Mouse (Mus musculus): ENCODE results near the gene Cacna1f. TPM values are rescaled to one million over a fixed set of nuclear protein-coding genes. Genes with fewer than 3 reads are reported as not detected.

The Cacna1f gene
- polyA plus RNA-seq (2017; shearing (Covaris generic)), result not detected

DNA sequence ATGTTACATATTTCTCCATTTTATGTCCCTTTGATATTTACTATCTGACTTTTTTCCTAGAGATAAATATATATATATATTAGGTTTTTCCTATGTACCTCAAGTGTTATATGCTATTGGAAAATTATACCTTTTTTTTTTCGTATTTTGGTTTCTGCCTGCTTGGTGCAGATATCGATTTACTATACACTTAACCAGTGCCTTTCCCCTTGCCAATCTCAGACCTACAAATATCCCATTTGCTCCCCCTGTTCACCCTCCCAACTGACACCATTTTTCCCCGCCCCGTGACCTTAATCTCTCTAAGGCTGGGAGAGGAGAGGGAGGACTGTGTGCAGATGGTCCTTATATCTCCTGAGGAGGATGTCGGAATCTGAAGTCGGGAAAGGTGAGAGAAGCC is at the start of gene Cacna1f:
Cacna1f (plus strand) TSS at position 301 of the 400 bp plus-strand sequence.
- no peak for ATAC-seq

DNA sequence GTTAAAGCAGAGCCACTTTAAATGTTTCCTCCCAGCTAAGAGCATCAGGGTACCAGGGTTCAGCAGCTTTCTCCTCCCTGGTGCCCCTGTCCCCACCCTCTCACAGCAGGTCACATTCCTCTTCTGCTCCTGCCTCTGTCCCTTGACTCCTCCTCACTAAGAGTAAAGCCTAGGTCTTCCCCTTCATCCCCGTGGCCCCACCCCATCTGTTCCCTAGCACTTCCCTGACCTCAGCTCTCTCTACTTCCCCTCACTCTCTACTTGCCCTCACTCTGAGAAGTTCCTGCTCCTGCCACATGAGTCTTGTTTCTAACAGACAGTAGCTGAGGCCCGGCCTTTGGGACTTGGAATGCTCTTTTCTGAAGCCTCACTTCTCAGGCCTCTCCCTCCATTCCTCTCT is 43.8 kb upstream of the Cacna1f start:
- no peak for ATAC-seq

DNA sequence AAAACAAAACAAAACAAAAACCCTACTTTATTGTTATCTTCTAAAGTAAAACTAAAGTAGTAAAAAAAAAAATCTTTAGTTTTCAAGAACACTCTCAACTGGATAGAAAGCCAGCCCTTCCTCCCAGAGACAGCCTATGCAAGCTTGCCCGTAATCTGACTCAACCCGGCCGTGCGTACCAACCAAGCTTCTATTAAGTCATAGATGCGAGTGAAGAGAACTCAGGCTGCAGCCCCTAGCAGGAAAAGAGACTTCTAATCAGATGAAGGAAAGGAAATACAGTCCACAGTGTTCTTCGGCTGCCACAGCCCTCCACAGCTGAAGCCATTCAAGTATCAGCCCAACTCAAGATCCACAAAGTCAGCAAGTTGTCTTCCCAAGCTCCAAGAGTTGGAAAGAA is 40.5 kb upstream of the Cacna1f start:
- peak; percentile 61 for ATAC-seq

DNA sequence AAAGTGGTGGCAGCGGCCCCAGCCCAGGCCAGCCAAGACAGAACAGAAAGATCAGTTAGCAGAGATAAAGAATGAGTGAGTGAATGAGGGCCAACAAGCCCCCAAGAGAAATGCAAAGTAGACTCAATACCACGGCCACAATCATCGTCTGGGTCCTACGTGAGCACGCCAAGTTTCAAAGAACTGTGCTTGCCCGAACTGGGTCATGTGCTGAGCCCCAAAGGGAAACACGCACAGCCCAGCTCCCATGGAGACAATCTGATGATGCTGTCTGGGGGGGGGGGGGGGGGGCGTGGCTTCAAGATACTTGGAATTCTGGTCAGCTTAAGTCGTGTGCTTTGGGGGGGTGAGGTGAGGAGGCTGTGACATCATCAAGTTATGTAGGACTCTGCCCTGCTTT is 39.4 kb upstream of the Cacna1f start:
- peak; percentile 27 for ATAC-seq

DNA sequence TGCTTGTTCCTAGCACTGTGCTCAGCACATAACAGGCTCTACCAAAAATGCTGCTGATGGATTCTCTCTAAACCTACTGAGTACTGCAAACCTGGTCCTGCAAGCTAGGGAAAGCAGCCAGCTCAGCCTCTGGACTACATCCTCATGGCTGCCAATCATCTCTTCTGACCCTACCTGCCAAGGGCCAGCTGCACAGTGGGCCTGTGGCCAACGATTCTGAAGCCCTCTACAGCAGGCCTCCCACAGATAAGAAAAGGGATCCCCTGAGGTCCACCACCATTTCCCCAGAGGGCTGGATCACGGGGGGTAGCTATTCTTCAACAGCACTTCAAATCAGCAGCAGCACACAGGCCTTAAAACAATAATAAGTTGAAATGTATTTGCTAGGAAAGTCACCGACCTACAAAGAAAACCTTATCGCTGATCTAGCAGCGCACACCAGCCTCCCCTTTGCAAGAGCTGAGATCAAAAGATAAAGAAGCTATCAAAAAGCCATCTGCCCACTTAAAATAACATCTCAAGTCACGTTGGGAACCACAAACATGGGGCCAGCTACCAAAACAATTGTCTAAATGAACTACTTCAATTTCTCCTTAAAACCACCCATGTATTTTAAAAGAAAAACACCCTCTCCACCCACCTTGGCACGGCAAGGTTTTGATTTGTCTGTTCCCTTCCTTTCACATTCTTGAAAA is 36.3 kb upstream of the Cacna1f start:
- ATAC-seq, result peak; percentile 5

DNA sequence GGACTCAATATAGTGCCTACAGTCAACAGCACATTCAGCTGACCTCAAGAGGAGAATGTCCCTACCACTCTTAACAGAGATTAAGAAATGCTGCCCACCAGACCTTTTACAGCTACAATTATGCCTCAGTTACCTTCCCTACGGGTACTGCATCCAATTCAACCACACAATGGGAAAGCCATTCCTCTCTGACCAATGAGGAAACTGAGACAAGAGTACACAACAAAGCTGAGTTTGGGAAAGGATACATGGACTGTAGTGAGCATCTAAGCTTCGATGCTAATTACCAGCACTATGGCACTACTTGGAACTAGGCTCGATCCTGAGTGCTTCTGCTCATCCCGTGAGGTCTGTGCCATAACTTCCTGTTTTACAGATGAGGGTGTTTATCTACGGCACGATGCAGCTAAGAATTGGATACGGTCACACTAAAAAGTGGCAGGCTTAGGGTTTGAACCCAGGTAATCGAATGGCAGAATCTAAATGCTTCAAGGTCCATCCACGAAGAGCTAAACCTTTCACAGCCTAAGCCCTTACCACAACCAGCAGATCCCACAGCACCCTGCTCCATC is 35.2 kb upstream of the Cacna1f start:
- no peak for ATAC-seq

DNA sequence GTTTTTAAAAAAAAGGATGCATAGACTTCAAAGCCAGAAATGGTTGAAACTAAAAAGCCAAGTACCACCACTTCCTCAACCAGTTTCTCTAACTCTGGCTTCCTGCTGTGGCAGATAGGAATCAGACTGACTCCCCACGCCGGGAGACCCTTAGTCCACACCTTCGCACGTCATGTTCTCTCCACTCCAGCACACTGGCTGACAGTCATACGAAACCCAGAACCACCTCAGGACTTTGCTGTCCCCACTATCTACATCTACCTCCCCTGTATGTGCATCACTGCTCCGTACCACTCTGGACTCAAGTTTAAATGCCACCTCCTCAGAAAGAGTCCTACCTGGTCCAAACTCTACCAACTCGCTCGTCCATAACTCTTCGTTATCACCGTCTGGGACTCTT is 34.4 kb upstream of the Cacna1f start:
- ATAC-seq, result peak; percentile 33

DNA sequence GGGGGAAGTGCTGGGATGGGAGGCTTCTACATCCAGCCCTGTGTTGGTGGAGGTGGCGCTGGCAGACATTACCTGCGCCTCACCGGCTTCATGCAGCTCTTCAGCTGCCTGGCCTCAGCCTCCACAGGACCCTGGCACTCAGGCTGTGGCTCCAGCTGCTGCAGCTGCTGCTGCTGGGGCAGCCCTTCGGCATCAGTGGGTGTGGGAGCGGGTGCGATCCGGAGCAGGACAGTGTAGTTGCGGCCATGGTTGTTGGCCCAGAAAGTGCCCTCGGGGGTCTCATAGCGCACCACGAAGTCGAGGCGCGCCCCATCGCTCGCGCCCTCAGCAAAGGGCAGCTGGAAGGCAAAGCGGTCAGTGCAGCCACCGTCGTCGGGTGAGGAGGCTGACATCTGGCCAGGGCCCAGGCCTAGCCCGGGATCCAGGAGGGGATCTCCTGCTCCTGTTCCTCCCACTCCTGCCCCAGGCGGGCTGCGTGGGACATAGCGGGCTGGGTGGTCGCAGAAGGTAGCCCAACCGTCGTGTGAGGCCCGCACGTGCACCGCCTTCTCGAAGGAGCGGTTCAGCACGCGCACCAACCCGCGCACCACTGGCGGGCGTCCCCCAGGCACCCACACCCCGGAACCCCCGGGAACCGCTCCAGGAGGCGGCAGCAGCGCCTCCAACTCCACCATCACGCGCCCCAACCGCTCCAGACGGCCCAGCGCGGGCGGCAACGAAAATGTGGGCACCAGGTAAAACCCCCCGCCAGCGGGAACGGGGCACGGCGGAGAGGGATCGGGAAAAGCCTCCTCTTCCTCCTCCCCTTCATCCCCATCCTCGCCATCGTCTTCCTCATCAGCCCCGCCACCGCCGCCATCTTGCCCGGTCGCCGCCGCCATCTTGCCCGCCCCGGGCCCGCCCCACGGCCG is 33.5 kb upstream of the Cacna1f start, which contains the start of gene Foxp3:
Foxp3 (plus strand) TSS at position 469 of the 911 bp plus-strand sequence.
- no peak for ATAC-seq

DNA sequence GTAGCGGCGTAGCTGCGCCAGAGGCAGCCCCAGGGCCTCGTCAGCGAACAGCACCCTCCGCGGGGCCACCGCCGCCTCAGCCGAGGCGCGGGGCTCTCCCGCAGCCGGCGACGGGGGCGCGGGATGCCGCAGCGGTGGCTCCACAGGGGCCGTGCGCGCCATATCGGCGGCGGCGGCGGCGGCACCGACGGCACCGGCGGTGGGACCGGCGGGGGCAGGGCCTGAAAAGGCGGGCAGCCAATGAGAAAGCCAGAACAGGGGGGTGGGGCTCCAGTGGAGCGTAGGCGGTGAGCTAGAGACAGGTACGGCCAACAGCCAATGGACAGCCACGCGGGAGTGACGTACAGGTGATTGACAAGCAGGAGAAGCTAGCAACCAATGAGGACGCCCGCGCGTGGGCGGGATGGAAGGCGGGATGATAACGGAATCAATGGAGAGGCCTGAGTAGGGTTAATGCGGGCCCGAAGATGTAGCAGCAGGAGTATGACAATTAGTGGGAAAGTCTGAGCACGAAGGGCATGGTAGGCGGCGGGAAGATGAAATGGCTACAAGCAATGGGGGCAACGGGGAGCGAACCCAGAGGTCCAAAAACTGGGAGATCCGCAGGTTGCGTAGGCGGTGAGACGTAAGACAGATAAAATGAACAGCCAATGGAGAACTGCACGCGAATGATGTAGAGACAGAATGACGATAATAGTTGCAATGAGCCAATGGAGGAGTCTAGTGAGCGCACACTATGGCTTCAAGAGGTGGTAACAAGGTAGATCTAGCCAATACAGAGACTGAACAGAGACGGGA is 32.6 kb upstream of the Cacna1f start, which contains the start of gene Ppp1r3f:
Ppp1r3f (minus strand) TSS at position 197 of the 798 bp plus-strand sequence.
- peak; percentile 71 for ATAC-seq

DNA sequence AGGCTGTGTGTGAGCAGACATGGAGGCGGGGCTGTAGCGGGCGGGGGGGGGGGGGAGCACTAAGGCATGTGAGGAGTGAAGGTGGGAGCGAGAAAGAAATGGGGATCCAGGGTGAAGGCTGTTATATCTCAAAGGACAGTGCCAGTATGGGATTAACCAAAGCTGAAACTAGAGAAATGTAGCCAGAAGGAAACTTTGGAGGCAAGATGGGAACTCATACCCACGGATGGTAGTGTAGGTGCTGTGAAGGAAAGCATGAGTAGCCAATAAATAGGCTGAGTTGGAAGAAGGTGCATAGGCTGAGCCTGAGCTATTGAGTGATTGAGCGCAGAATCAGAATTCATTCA is 32.0 kb upstream of the Cacna1f start:
- ATAC-seq, result no peak

DNA sequence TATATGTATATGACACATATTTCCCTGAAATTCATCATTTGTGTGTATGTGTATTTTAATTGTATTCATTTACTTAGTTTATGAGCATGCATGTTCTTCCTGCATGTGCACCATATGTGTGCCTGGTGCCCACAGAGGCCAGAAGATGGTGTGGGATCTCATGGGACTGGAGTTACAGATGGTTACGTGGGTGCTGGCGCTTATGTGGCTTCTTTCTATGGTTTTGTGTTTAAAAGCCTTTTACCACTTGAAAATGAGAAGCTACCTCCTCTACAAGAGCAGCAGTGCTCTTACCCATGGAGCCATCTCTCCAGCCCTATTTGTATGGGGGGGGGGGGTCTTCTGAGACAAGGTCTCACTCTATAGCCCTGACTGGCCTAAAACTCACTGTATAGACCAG is 25.7 kb upstream of the Cacna1f start:
- no peak for ATAC-seq

DNA sequence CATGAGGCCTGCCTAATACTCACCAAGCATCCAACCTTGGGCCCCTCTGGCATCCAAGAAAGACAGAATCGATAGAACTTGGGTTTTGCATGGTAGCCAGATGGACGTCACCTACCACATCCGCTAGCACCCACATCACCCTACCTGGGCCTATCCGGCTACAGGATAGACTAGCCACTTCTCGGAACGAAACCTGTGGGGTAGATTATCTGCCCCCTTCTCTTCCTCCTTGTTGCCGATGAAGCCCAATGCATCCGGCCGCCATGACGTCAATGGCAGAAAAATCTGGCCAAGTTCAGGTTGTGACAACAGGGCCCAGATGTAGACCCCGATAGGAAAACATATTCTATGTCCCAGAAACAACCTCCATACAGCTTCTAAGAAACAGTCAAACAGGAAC is 23.0 kb upstream of the Cacna1f start:
- peak; percentile 75 for ATAC-seq

DNA sequence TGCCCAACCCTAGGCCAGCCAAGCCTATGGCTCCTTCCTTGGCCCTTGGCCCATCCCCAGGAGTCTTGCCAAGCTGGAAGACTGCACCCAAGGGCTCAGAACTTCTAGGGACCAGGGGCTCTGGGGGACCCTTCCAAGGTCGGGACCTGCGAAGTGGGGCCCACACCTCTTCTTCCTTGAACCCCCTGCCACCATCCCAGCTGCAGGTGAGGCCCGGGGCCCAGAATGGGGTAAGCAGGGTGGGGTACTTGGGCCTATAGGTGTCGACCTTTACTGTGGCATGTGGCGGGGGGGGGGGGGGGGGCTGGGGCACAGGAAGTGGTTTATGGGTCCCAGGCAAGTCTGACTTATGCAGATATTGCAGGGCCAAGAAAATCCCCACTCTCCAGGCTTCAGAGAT is 20.5 kb upstream of the Cacna1f start:
- peak; percentile 12 for ATAC-seq

DNA sequence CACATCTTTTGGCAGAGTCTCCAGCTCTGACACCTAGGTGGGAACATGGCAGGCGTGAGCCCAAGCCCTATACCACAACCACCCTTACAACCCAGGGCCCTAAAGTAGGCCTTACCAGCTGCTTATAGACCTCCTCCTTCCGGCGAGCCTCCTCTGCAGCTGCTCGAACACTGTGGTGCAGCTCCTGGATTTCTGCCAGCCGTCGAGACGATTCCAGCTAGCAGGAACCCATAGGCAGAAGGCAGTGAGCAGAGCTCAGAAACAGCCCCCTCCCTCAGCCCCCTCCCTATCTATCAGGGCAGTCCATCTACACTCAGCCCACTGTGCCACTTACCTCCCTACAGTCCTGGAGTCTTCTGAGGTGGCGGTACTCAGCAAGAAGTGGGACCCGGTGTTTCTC is 11.5 kb upstream of the Cacna1f start:
- no peak for ATAC-seq

DNA sequence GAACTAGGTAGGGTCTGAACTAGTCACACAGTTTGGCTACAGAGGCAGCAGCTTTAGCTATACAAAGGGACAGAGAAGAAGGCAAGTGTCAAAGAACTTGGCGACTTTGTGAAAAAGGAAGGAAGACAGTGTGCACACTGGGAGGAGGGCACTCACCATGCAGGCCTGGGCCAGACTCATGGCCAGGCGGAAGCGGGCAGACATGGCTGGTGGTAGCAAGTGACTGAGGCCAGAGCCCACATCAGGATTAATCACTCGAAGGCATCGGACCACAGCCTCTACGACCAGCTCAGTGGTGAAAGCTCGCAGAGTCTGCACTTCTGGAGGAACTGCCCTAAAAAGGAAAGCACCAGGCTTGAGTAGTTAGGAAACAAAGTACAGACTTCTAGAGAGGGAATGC is 2.9 kb upstream of the Cacna1f start:
- no peak for ATAC-seq

DNA sequence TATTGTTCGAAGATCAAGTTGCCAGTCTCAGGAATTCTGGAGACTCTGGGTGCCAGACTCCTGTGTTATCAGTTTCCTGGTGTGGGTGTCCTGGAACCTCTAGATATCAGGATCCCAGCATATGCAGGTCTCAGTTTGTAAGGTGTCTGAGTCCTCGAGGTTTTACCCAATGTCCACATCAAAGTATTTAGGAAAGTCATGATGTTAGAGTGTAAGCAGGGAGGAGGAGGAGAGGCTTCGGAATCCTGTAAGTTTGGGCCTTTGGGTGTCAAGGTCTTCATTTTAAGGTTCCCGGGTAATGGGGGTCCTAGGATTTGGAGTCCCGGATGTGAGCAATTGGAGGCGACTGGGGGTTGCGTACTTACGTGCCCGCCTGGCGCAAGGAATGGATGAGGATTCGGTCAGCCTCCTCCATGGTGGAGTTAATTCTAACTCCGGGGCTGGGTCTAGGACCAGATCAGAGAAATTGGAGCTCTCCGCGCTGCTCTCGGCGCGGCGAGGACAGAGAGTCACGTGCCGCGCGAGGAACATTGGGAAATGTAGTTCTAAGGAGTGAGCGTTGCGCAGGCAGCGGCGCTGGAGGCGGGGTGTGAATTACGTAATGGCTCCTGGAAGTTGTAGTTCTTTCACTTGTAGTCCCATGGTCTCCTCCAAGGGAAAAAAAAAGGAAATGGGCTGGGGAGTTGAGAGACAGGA is 1.9 kb upstream of the Cacna1f start, which contains the start of gene Ccdc22:
Ccdc22 (minus strand) TSS at position 639 of the 696 bp plus-strand sequence.
- ATAC-seq, result peak; percentile 96

DNA sequence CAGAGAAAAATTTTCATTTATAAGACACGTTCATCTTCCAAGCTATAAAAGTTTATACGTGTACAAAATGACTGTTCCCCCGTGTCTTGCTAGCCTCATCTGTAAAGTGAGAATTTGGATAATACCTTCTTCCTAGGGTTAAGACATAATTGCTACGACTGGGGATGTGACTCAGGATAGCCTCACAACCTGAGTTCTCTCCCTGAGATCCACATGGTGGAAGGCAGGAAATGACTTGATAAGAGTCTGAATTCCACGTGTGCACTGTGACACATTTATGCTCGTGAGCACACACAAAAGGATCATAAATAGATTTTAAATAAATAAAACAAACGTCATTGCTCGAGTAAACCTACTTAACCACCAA is 1.3 kb upstream of the Cacna1f start:
- ATAC-seq, result peak; percentile 43

DNA sequence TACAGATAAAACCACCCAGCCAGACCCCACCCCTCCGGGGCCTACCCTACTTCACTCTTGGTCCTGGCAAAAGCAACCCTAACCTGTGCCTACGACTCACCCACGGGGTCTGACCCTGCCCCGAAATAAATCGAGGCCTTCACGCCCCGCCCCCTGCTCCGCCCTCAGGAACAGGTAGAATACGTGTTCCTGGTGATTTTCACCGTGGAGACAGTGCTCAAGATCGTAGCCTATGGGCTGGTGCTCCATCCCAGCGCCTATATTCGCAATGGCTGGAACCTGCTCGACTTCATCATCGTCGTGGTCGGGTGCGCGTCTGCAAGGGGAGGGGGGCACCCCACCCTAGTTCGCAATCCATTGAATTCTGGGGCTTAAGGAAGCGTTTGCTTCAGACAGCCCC is 3.2 kb downstream of the Cacna1f start:
- no peak for ATAC-seq

DNA sequence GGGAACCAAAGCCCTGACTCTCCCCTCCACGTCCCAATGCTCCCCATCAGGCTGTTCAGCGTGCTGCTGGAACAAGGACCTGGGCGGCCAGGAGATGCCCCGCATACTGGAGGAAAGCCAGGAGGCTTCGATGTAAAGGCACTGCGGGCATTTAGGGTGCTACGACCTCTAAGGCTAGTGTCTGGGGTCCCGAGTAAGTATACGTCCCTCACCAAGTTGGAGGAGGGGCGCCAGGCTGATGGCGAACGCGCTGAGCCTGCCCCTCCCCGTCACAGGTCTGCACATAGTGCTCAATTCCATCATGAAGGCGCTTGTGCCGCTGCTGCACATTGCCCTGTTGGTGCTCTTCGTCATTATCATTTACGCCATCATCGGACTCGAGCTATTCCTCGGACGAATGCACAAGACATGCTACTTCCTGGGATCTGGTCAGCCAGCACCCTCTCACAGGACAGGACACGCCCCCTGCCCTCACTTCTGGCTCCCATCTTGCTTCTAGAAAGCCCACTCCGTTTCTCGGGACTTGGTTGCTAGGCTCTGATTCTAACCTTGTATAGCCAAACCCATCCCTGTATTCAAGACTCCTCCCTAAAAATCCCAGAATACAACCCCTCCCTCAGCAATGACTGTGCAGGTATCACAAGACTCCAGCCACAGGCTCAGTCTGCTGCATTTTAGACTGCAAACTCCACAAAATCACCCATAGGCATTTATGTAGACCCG is 3.8 kb downstream of the Cacna1f start:
- ATAC-seq, result no peak

DNA sequence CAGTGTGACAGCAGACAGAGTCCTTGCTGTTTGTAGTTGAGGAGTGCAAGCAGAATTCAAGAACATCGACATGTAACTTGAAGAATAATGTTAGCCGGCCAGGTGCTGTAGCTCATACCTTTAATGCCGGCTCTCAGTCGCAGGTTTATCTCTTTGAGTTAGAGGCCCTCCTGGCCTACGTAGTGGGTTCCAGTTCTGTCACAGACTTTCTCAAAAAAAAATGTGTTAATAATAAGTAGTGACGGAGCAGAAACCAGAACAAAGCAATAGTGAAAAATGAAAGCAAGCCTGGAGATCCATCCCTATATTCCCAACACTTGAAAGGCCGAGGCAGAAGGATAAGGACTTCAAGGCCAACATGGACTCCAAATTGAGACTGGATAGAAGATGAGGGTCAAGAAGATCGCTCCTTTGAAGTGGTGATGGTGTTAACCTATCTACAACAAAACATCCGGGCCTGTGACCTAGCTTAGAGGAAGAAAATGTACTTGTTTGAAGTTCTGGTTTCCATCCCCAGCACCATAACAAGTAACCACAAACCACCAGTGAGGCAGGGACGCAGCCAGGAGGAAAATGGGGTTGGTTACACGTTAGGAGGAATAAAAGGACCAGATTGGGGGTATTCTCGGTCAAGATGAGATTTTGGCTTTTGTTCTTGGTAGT is 11.1 kb downstream of the Cacna1f start:
- peak; percentile 92 for ATAC-seq

DNA sequence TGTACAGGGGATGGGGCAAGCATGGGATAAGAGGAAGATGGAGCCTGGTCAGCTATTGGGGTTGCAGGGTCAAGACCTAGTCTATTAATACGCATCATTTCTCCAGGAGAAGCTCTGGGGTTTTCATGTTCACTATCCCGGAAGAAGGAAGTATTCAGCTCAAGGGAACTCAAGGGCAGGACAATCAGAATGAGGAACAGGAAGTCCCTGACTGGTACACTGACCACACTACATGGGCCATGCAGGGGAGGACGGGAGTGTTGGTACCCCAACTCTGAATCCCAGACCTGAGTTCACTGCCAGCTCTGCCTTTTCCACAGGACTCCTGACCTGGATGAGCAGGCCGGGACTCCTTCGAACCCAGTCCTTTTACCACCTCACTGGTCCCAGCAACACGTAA is 25.7 kb downstream of the Cacna1f start:
- no peak for ATAC-seq

Data from inflammation-experienced regulatory T-cells, adult 6 months (primary cell).